Mouse (Mus musculus) lung, adult 2 months (tissue): ENCODE data around the gene Slco3a1.

Source experiments
- CTCF ChIP-seq: fragments of 200-500 bp; IDR thresholded peaks from 2 replicates; pipeline ENCODE4 v1.5.1; 2011; ENCODE audit warnings: mild to moderate bottlenecking, low read length, control low read depth; ENCODE audit not compliant: insufficient read depth
- POLR2A ChIP-seq: fragments of 200-500 bp; IDR thresholded peaks from 2 replicates; pipeline ENCODE4 v1.6.1; 2011; ENCODE audit warnings: low read depth, mild to moderate bottlenecking, control low read depth, low read length, borderline replicate concordance; ENCODE audit errors: extremely low read depth

DNA sequence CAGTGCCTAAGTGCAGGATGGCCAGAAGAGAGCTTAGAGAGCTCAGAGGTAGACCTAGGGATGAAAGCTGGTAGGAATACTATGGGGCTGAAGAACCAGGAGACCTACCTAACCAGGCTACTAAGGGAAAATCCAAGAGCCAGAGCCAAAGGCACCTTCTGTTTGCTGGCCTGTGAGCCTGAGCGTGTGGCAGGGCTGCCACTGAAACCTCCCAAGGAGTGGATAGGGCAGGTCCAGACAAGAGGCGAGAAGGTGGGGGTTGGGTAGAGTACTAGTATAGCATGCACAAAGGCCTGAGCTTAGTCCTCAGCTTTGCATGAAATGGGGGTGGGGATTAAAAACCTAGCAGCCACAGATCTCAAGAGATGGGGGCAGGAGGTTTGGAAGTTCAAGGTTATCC, 156.3 kb downstream of the Slco3a1 start:
- TF ChIP-seq CTCF (no peak), POLR2A (no peak)
